Comparison of ENCODE assay signal across 36 mouse cellular contexts in genomic region chr17:31209376-31209930, GRCm38 (mm10). TPM values are rescaled to one million over a fixed set of nuclear protein-coding genes. Genes with fewer than 3 reads are reported as not detected.
DNase-seq lines count a peak whose midpoint lies in the region; ATAC-seq lines count a peak whose summit lies in the region.
"Had no signal": no experiment of that assay in that cellular context is flagged by ENCODE, and none has a peak within 500 bp of the region (broad histone marks: within the 10 kb centered on the region; RNA-seq: fewer than 3 reads in every experiment).

No protein-coding gene starts in this region.

- peak overlapping the region; percentile 85 for H3K27ac ChIP-seq in liver, embryonic 11.5 days (ENCODE audit: low read depth, low read length)
- no peak overlapping the region for H3K27ac ChIP-seq in liver, embryonic 16.5 days (ENCODE audit: low read length)
- H3K27ac ChIP-seq: embryonic facial prominence, embryonic 13.5 days; forebrain, embryonic 13.5 days; hindbrain, embryonic 14.5 days; kidney, embryonic 15.5 days; midbrain, embryonic 12.5 days; neural tube, embryonic 13.5 days had no signal

- ATAC-seq in liver, embryonic 11.5 days (replicated peaks; ENCODE audit: low FRiP score) = no peak
- no peak for ATAC-seq in liver, embryonic 16.5 days (ENCODE audit: low read depth)
- ATAC-seq: forebrain, embryonic 13.5 days had no signal

- peaks cover 16% of the 10 kb centered on the region for H3K4me1 ChIP-seq in liver, embryonic 11.5 days (replicated peaks; ENCODE audit: control insufficient read depth, insufficient read depth, low read length)
- peaks cover 28% of the 10 kb centered on the region for H3K4me1 ChIP-seq in liver, embryonic 16.5 days (ENCODE audit: control insufficient read depth, low read depth, low read length)
- H3K4me1 ChIP-seq: embryonic facial prominence, embryonic 13.5 days; forebrain, embryonic 13.5 days; midbrain, embryonic 12.5 days; neural tube, embryonic 13.5 days had no signal

- H3K36me3 ChIP-seq in liver, embryonic 11.5 days (ENCODE audit: control insufficient read depth, insufficient read depth, low read length) = 0 out of 2 replicates have a peak, but pooled peaks cover 4% of the 10 kb centered on the region
- H3K36me3 ChIP-seq in liver, embryonic 16.5 days (ENCODE audit: control insufficient read depth, insufficient read depth) = no peaks in the 10 kb centered on the region
- H3K36me3 ChIP-seq: embryonic facial prominence, embryonic 13.5 days; G1E; heart, embryonic 12.5 days; kidney, embryonic 15.5 days; midbrain, embryonic 12.5 days; neural tube, embryonic 13.5 days had no signal

- peak overlapping the region; percentile 49 for H3K4me3 ChIP-seq in liver, embryonic 11.5 days (ENCODE audit: low read depth, low read length)
- H3K4me3 ChIP-seq in liver, embryonic 16.5 days (ENCODE audit: low read depth, low read length) = no peak overlapping the region
- H3K4me3 ChIP-seq: embryonic facial prominence, embryonic 13.5 days; forebrain, embryonic 13.5 days; heart, embryonic 12.5 days; kidney, embryonic 15.5 days; midbrain, embryonic 12.5 days; myocyte; neural tube, embryonic 13.5 days had no signal

- peak overlapping the region; percentile 58 for H3K9ac ChIP-seq in liver, embryonic 11.5 days (ENCODE audit: low read depth, low read length)
- H3K9ac ChIP-seq in liver, embryonic 16.5 days (ENCODE audit: low read depth, low read length) = no peak overlapping the region
- H3K9ac ChIP-seq: embryonic facial prominence, embryonic 13.5 days; forebrain, embryonic 13.5 days; heart, embryonic 12.5 days; hindbrain, embryonic 14.5 days; kidney, embryonic 15.5 days; lung, embryonic 14.5 days; midbrain, embryonic 12.5 days; neural tube, embryonic 13.5 days had no signal

- H3K4me2 ChIP-seq in liver, embryonic 11.5 days = peak overlapping the region; percentile 67
- peak overlapping the region; percentile 57 for H3K4me2 ChIP-seq in liver, embryonic 16.5 days (ENCODE audit: low read depth, low read length)
- H3K4me2 ChIP-seq: embryonic facial prominence, embryonic 13.5 days; forebrain, embryonic 13.5 days; heart, embryonic 12.5 days; hindbrain, embryonic 14.5 days; kidney, embryonic 15.5 days; lung, embryonic 14.5 days; midbrain, embryonic 12.5 days; neural tube, embryonic 13.5 days had no signal

- no peak for DNase-seq in liver, embryonic 11.5 days (ENCODE audit: low spot score)
- no peak for DNase-seq in liver
- peak; percentile 47 for DNase-seq in CD4-positive helper T cell, adult 2 months (ENCODE audit: low read depth, low spot score)
- peak; percentile 72 for DNase-seq in induced T-regulatory cell, adult 2 months (ENCODE audit: low read depth)
- DNase-seq in kidney, postnatal 36 days = no peak
- DNase-seq in gastrocnemius, postnatal 4 days (ENCODE audit: low spot score in 2 of 2) = no peak
- DNase-seq in lung, postnatal 36 days = no peak
- DNase-seq: adrenal gland, postnatal 25 days; cerebellum, adult 18-20 months; cerebellum, postnatal 10 days; gastrocnemius, postnatal 14 days; heart, adult 18-20 months; heart, postnatal 4 days; kidney, adult 11 months; kidney, postnatal 4 days; layer of hippocampus, postnatal 36 days; left cerebral cortex, postnatal 4 days; lung, embryonic 14.5 days; lung, postnatal 14 days; right cerebral cortex, postnatal 4 days had no signal

- 87% methylated on average over 11 of the region's 11 CpGs for WGBS in liver, embryonic 11.5 days
- 79% methylated on average over 11 of the region's 11 CpGs for WGBS in liver, embryonic 16.5 days (ENCODE audit: insufficient replicate concordance)

- no peaks in the 10 kb centered on the region for H3K9me3 ChIP-seq in liver, embryonic 11.5 days (ENCODE audit: control insufficient read depth, low read length)
- no peaks in the 10 kb centered on the region for H3K9me3 ChIP-seq in liver, embryonic 16.5 days (replicated peaks; ENCODE audit: control insufficient read depth, low read length)
- H3K9me3 ChIP-seq: embryonic facial prominence, embryonic 13.5 days; forebrain, embryonic 13.5 days; heart, embryonic 12.5 days; kidney, embryonic 15.5 days; midbrain, embryonic 12.5 days had no signal

- H3K27me3 ChIP-seq in liver, embryonic 11.5 days (replicated peaks; ENCODE audit: control insufficient read depth, insufficient read depth, low read length) = no peaks in the 10 kb centered on the region
- no peaks in the 10 kb centered on the region for H3K27me3 ChIP-seq in liver, embryonic 16.5 days (ENCODE audit: control insufficient read depth, insufficient read depth, low read depth, low read length)
- H3K27me3 ChIP-seq: embryonic facial prominence, embryonic 13.5 days; forebrain, embryonic 13.5 days; heart, embryonic 12.5 days; kidney, embryonic 15.5 days; midbrain, embryonic 12.5 days; neural tube, embryonic 13.5 days had no signal

RNA-seq across cellular contexts. Expression of gene Ubash3a, which starts 1.8 kb away (rescaled TPM):
- polyA plus RNA-seq in liver, embryonic 11.5 days (2014; fragmentation: Nextera tagmentation; extraction: Ambion mirVana) = 37.9 and 42.5 TPM in 2 replicates
- 6.3 and 8.2 TPM in 2 replicates for polyA plus RNA-seq in liver, embryonic 16.5 days (2015; fragmentation: Nextera tagmentation; extraction: Ambion mirVana)
- total RNA-seq in gastrocnemius, postnatal 4 days (2021) = under 1 TPM; 0.10 to 0.29 TPM
- total RNA-seq: adrenal gland, postnatal 25 days; gastrocnemius, postnatal 14 days; left cerebral cortex, postnatal 4 days; midbrain, postnatal 0 days had no signal
- polyA plus RNA-seq: G1E; hindbrain, embryonic 14.5 days; midbrain, postnatal 0 days; myocyte; neural tube, embryonic 13.5 days had no signal

RNA-seq across cellular contexts. Expression of gene Tmprss3, which starts 10.7 kb away (rescaled TPM):
- polyA plus RNA-seq in liver, embryonic 11.5 days (2014; fragmentation: Nextera tagmentation; extraction: Ambion mirVana) = 0.12 and 0.45 TPM in 2 replicates
- polyA plus RNA-seq in liver, embryonic 16.5 days (2015; fragmentation: Nextera tagmentation; extraction: Ambion mirVana) = 0.47 and 0.51 TPM in 2 replicates
- total RNA-seq in gastrocnemius, postnatal 4 days (2021) = not detected
- total RNA-seq: adrenal gland, postnatal 25 days; G1E; gastrocnemius, postnatal 14 days; heart, adult 18-20 months; heart, postnatal 4 days; layer of hippocampus, postnatal 36 days; left cerebral cortex, postnatal 4 days had no signal
- polyA plus RNA-seq: embryonic facial prominence, embryonic 13.5 days; forebrain, embryonic 13.5 days; G1E; heart, embryonic 12.5 days; heart, postnatal 0 days; kidney, embryonic 15.5 days; lung, embryonic 14.5 days; midbrain, embryonic 12.5 days; myocyte; neural tube, embryonic 13.5 days had no signal

RNA-seq across cellular contexts. Expression of gene Tff1, which starts 44.4 kb away (rescaled TPM):
- not detected in 2 replicates for polyA plus RNA-seq in liver, embryonic 11.5 days (2014; fragmentation: Nextera tagmentation; extraction: Ambion mirVana)
- polyA plus RNA-seq in liver, embryonic 16.5 days (2015; fragmentation: Nextera tagmentation; extraction: Ambion mirVana) = 0.50 TPM in 1 of 2 replicates, not detected in the other
- total RNA-seq in gastrocnemius, postnatal 4 days (2021) = not detected
- total RNA-seq: adrenal gland, postnatal 25 days; common myeloid progenitor, adult 5-6 weeks; G1E; gastrocnemius, postnatal 14 days; heart, adult 18-20 months; heart, postnatal 4 days; layer of hippocampus, adult 8-10 months; layer of hippocampus, postnatal 36 days; left cerebral cortex, postnatal 4 days; megakaryocyte progenitor cell, adult 5-6 weeks; midbrain, postnatal 0 days had no signal
- polyA plus RNA-seq: embryonic facial prominence, embryonic 13.5 days; forebrain, embryonic 13.5 days; G1E; heart, embryonic 12.5 days; heart, postnatal 0 days; hindbrain, embryonic 14.5 days; limb, embryonic 14.5 days; lung, embryonic 14.5 days; midbrain, embryonic 12.5 days; midbrain, postnatal 0 days; neural tube, embryonic 13.5 days had no signal

Comparison
In these comparisons a context has a peak if more than half of its experiments do, and no peak if none do; other contexts are left out.
1. DNase-seq: peak in CD4-positive helper T cell, adult 2 months (single experiment) and induced T-regulatory cell, adult 2 months (single experiment); none in liver, embryonic 11.5 days (single experiment), liver (single experiment), kidney, postnatal 36 days (0 of 2), gastrocnemius, postnatal 4 days (0 of 2) and lung, postnatal 36 days (single experiment).